In genomic region chr9:108480813-108481519, GRCm38 (mm10) we compare ENCODE assay signal across 12 mouse cellular contexts. TPM values are rescaled to one million over a fixed set of nuclear protein-coding genes. Genes with fewer than 3 reads are reported as not detected.
DNase-seq lines count a peak whose midpoint lies in the region; ATAC-seq and TF ChIP-seq lines count a peak whose summit lies in the region.
"Had no signal": no experiment of that assay in that cellular context is flagged by ENCODE, and none has a peak within 500 bp of the region (broad histone marks: within the 10 kb centered on the region; RNA-seq: fewer than 3 reads in every experiment).

No protein-coding gene starts in this region.

- H3K79me2 ChIP-seq in C2C12 (ENCODE audit: control insufficient read depth, insufficient read depth): peaks cover 32% of the 10 kb centered on the region

- peaks cover 48% of the 10 kb centered on the region for H3K36me3 ChIP-seq in hindbrain, embryonic 10.5 days
- no peaks in the 10 kb centered on the region for H3K36me3 ChIP-seq in hindbrain, embryonic 16.5 days (ENCODE audit: control insufficient read depth, insufficient read depth, low read length)
- peaks cover 40% of the 10 kb centered on the region for H3K36me3 ChIP-seq in C2C12 (ENCODE audit: control insufficient read depth, insufficient read depth)
- H3K36me3 ChIP-seq in embryonic facial prominence, embryonic 13.5 days: peaks cover 53% of the 10 kb centered on the region
- peaks cover 51% of the 10 kb centered on the region for H3K36me3 ChIP-seq in limb, embryonic 10.5 days

- no peaks in the 10 kb centered on the region for H3K9me3 ChIP-seq in hindbrain, embryonic 10.5 days
- H3K9me3 ChIP-seq in hindbrain, embryonic 16.5 days (ENCODE audit: control insufficient read depth, low read length): no peaks in the 10 kb centered on the region
- H3K9me3 ChIP-seq in embryonic facial prominence, embryonic 13.5 days: no peaks in the 10 kb centered on the region
- no peaks in the 10 kb centered on the region for H3K9me3 ChIP-seq in limb, embryonic 10.5 days (replicated peaks)

- no peak overlapping the region for H3K4me2 ChIP-seq in hindbrain, embryonic 16.5 days (ENCODE audit: low read length)
- H3K4me2 ChIP-seq in embryonic facial prominence, embryonic 13.5 days: peak overlapping the region; percentile 95

- no peak overlapping the region for H3K9ac ChIP-seq in hindbrain, embryonic 16.5 days (ENCODE audit: low read depth, low read length)
- peak overlapping the region; percentile 86 for H3K9ac ChIP-seq in embryonic facial prominence, embryonic 13.5 days

- H3ac ChIP-seq in C2C12 (ENCODE audit: control insufficient read depth, insufficient read length, low read depth): no peak overlapping the region

- intact Hi-C loops in left cerebral cortex, postnatal 25 days (cut with DNase I): no loop called here

- ATAC-seq in hindbrain, embryonic 16.5 days: no peak
- no peak for ATAC-seq in embryonic facial prominence, embryonic 13.5 days (ENCODE audit: insufficient number of reproducible peaks, insufficient read depth, low FRiP score, low TSS enrichment, low read depth)

- TF ChIP-seq CTCF in C2C12 (IDR thresholded peaks at IDR 0.05; ENCODE audit: control insufficient read depth, insufficient read depth, insufficient read length): no peak

- H3K79me3 ChIP-seq in C2C12 (ENCODE audit: low read depth): peaks cover 12% of the 10 kb centered on the region

- no peak for DNase-seq in hindbrain, embryonic 10.5 days (ENCODE audit: low spot score)
- DNase-seq in limb, embryonic 10.5 days (ENCODE audit: low spot score): no peak
- no peak for DNase-seq in adipocyte (ENCODE audit: low spot score)
- no peak for DNase-seq in testis, postnatal 10 days (ENCODE audit: low spot score)
- no peak for DNase-seq in left cerebral cortex, postnatal 25 days (ENCODE audit: low spot score in 2 of 2)
- DNase-seq: cerebellum, adult 11 months; layer of hippocampus, postnatal 36 days; lung, adult 2 months; thymus, postnatal 36 days had no signal

- peaks cover 35% of the 10 kb centered on the region for H3K4me1 ChIP-seq in hindbrain, embryonic 10.5 days (replicated peaks)
- H3K4me1 ChIP-seq in hindbrain, embryonic 16.5 days (ENCODE audit: control insufficient read depth, insufficient read depth, low read depth, low read length): peaks cover 16% of the 10 kb centered on the region
- peaks cover 26% of the 10 kb centered on the region for H3K4me1 ChIP-seq in embryonic facial prominence, embryonic 13.5 days
- H3K4me1 ChIP-seq in limb, embryonic 10.5 days: peaks cover 30% of the 10 kb centered on the region

- H3K4me3 ChIP-seq in hindbrain, embryonic 10.5 days: peak overlapping the region; percentile 56; the same call in 1 of the 2 replicates
- no peak overlapping the region for H3K4me3 ChIP-seq in hindbrain, embryonic 16.5 days (ENCODE audit: low read length)
- peak overlapping the region; percentile 53 for H3K4me3 ChIP-seq in C2C12 (ENCODE audit: insufficient read depth, poor library complexity, severe bottlenecking)
- H3K4me3 ChIP-seq in embryonic facial prominence, embryonic 13.5 days: peak overlapping the region; percentile 68
- peak overlapping the region; percentile 60 for H3K4me3 ChIP-seq in limb, embryonic 10.5 days

- WGBS in hindbrain, embryonic 10.5 days: 93% methylated on average over 28 of the region's 28 CpGs
- WGBS in hindbrain, embryonic 16.5 days: 94% methylated on average over 28 of the region's 28 CpGs
- WGBS in embryonic facial prominence, embryonic 13.5 days: 92% methylated on average over 28 of the region's 28 CpGs
- 94% methylated on average over 28 of the region's 28 CpGs for WGBS in limb, embryonic 10.5 days

- H3K27ac ChIP-seq in hindbrain, embryonic 10.5 days: 0 out of 2 replicates have a peak overlapping the region, but pooled peaks have one; percentile 87
- no peak overlapping the region for H3K27ac ChIP-seq in hindbrain, embryonic 16.5 days (ENCODE audit: low read depth, low read length)
- H3K27ac ChIP-seq in embryonic facial prominence, embryonic 13.5 days: no peak overlapping the region
- peak overlapping the region; percentile 89; the same call in 1 of the 2 replicates for H3K27ac ChIP-seq in limb, embryonic 10.5 days

- H3K27me3 ChIP-seq in hindbrain, embryonic 10.5 days (ENCODE audit: insufficient read depth, poor library complexity, severe bottlenecking): no peaks in the 10 kb centered on the region
- no peaks in the 10 kb centered on the region for H3K27me3 ChIP-seq in hindbrain, embryonic 16.5 days (replicated peaks; ENCODE audit: control insufficient read depth, insufficient read depth, low read length)
- no peaks in the 10 kb centered on the region for H3K27me3 ChIP-seq in C2C12 (ENCODE audit: control insufficient read depth, insufficient read depth, insufficient read length)
- no peaks in the 10 kb centered on the region for H3K27me3 ChIP-seq in embryonic facial prominence, embryonic 13.5 days
- H3K27me3 ChIP-seq in limb, embryonic 10.5 days (ENCODE audit: low read depth, poor library complexity, severe bottlenecking): no peaks in the 10 kb centered on the region

TF ChIP-seq in C2C12, 6 proteins besides CTCF, POLR2A, EP300 and RAD21:
- TF ChIP-seq MYOG (IDR thresholded peaks at IDR 0.05; ENCODE audit: control insufficient read depth, extremely low read depth, insufficient read length) (no peak), FOSL1 (IDR thresholded peaks at IDR 0.05; ENCODE audit: insufficient read depth, low read length, poor library complexity, severe bottlenecking) (no peak), MYOD1 (IDR thresholded peaks at IDR 0.05; ENCODE audit: control insufficient read depth, insufficient read length, low read depth) (no peak), CEBPB (IDR thresholded peaks at IDR 0.05; ENCODE audit: low read depth) (no peak), USF1 (IDR thresholded peaks at IDR 0.05; ENCODE audit: low read depth) (no peak), MAX (IDR thresholded peaks at IDR 0.05) (no peak)

RNA-seq across cellular contexts. Expression of gene Lamb2, which starts 1.4 kb away (rescaled TPM):
- polyA plus RNA-seq in hindbrain, embryonic 10.5 days (2016; fragmentation: Nextera tagmentation; extraction: Ambion mirVana): 40.8 and 41.0 TPM in 2 replicates
- polyA plus RNA-seq in hindbrain, embryonic 16.5 days (2015; fragmentation: Nextera tagmentation; extraction: Ambion mirVana): 17.1 and 26.5 TPM in 2 replicates
- 36.3 TPM for polyA plus RNA-seq in C2C12 (2012; fragmentation: generic; extraction: Trizol)
- 51.1 and 63.2 TPM in 2 replicates for polyA plus RNA-seq in embryonic facial prominence, embryonic 13.5 days (2015; fragmentation: Nextera tagmentation; extraction: Ambion mirVana)
- 19.7 and 31.6 TPM in 2 replicates for polyA plus RNA-seq in limb, embryonic 10.5 days (2016; fragmentation: Nextera tagmentation; extraction: Ambion mirVana)
- total RNA-seq in left cerebral cortex, postnatal 25 days (2021): 10 to 100 TPM; 30.6 to 31.9 TPM

RNA-seq across cellular contexts. Expression of gene Usp19, which starts 9.4 kb away (rescaled TPM):
- 86.5 and 87.8 TPM in 2 replicates for polyA plus RNA-seq in hindbrain, embryonic 10.5 days (2016; fragmentation: Nextera tagmentation; extraction: Ambion mirVana)
- 56.3 and 71.4 TPM in 2 replicates for polyA plus RNA-seq in hindbrain, embryonic 16.5 days (2015; fragmentation: Nextera tagmentation; extraction: Ambion mirVana)
- polyA plus RNA-seq in C2C12 (2012; fragmentation: generic; extraction: Trizol): 70.8 TPM
- polyA plus RNA-seq in embryonic facial prominence, embryonic 13.5 days (2015; fragmentation: Nextera tagmentation; extraction: Ambion mirVana): 75.9 and 77.2 TPM in 2 replicates
- polyA plus RNA-seq in limb, embryonic 10.5 days (2016; fragmentation: Nextera tagmentation; extraction: Ambion mirVana): 87.2 and 107 TPM in 2 replicates
- 100 to 1,000 TPM; 143 to 147 TPM for total RNA-seq in left cerebral cortex, postnatal 25 days (2021)

RNA-seq across cellular contexts. Expression of gene Klhdc8b, which starts 19.6 kb away (rescaled TPM):
- 29.5 and 41.3 TPM in 2 replicates for polyA plus RNA-seq in hindbrain, embryonic 10.5 days (2016; fragmentation: Nextera tagmentation; extraction: Ambion mirVana)
- 54.8 and 68.6 TPM in 2 replicates for polyA plus RNA-seq in hindbrain, embryonic 16.5 days (2015; fragmentation: Nextera tagmentation; extraction: Ambion mirVana)
- polyA plus RNA-seq in C2C12 (2012; fragmentation: generic; extraction: Trizol): 1.4 TPM
- polyA plus RNA-seq in embryonic facial prominence, embryonic 13.5 days (2015; fragmentation: Nextera tagmentation; extraction: Ambion mirVana): 36.5 and 42.8 TPM in 2 replicates
- 10.9 and 17.8 TPM in 2 replicates for polyA plus RNA-seq in limb, embryonic 10.5 days (2016; fragmentation: Nextera tagmentation; extraction: Ambion mirVana)
- 10 to 100 TPM; 30.3 to 36.7 TPM for total RNA-seq in left cerebral cortex, postnatal 25 days (2021)

RNA-seq across cellular contexts. Expression of gene Ccdc71, which starts 20.6 kb away (rescaled TPM):
- polyA plus RNA-seq in hindbrain, embryonic 10.5 days (2016; fragmentation: Nextera tagmentation; extraction: Ambion mirVana): 56.1 and 56.9 TPM in 2 replicates
- polyA plus RNA-seq in hindbrain, embryonic 16.5 days (2015; fragmentation: Nextera tagmentation; extraction: Ambion mirVana): 57.6 and 68.3 TPM in 2 replicates
- 35.2 TPM for polyA plus RNA-seq in C2C12 (2012; fragmentation: generic; extraction: Trizol)
- 60.4 and 64.3 TPM in 2 replicates for polyA plus RNA-seq in embryonic facial prominence, embryonic 13.5 days (2015; fragmentation: Nextera tagmentation; extraction: Ambion mirVana)
- 62.8 and 65.8 TPM in 2 replicates for polyA plus RNA-seq in limb, embryonic 10.5 days (2016; fragmentation: Nextera tagmentation; extraction: Ambion mirVana)
- 10 to 100 TPM; 40.3 to 42.2 TPM for total RNA-seq in left cerebral cortex, postnatal 25 days (2021)

RNA-seq across cellular contexts. Expression of gene Qars, which starts 26.5 kb away (rescaled TPM):
- 103 and 112 TPM in 2 replicates for polyA plus RNA-seq in hindbrain, embryonic 10.5 days (2016; fragmentation: Nextera tagmentation; extraction: Ambion mirVana)
- 62.3 and 64.6 TPM in 2 replicates for polyA plus RNA-seq in hindbrain, embryonic 16.5 days (2015; fragmentation: Nextera tagmentation; extraction: Ambion mirVana)
- polyA plus RNA-seq in C2C12 (2012; fragmentation: generic; extraction: Trizol): 203 TPM
- 116 and 124 TPM in 2 replicates for polyA plus RNA-seq in embryonic facial prominence, embryonic 13.5 days (2015; fragmentation: Nextera tagmentation; extraction: Ambion mirVana)
- polyA plus RNA-seq in limb, embryonic 10.5 days (2016; fragmentation: Nextera tagmentation; extraction: Ambion mirVana): 124 and 127 TPM in 2 replicates
- total RNA-seq in left cerebral cortex, postnatal 25 days (2021): 10 to 100 TPM; 75.3 to 84.4 TPM

Comparison
In these comparisons a context has a peak if more than half of its experiments do, and no peak if none do; other contexts are left out.
1. H3K27ac ChIP-seq: peak in hindbrain, embryonic 10.5 days (single experiment) and limb, embryonic 10.5 days (single experiment); none in hindbrain, embryonic 16.5 days (single experiment) and embryonic facial prominence, embryonic 13.5 days (single experiment).